Mouse (Mus musculus) midbrain, embryonic 13.5 days (tissue): Measurements from ENCODE around the gene Cand1. TPM values are rescaled to one million over a fixed set of nuclear protein-coding genes. Genes with fewer than 3 reads are reported as not detected.

Source experiments
- ATAC-seq: fragments of 200-750 bp; cut with Nextera tagmentation; 2 replicates; pipeline ENCODE4 v1.8.0; 2017; ENCODE audit warnings: mild to moderate bottlenecking, moderate TSS enrichment, moderate library complexity
- H3K27ac ChIP-seq: fragments of 300-500 bp; sonication (generic); 2 replicates; pipeline ENCODE4 v1.5.1; 2015; ENCODE audit warnings: inconsistent platforms, mild to moderate bottlenecking, moderate library complexity
- H3K27me3 ChIP-seq: fragments of 300-500 bp; sonication (generic); 2 replicates; pipeline ENCODE4 v1.6.1; 2015; ENCODE audit warnings: mild to moderate bottlenecking, inconsistent platforms
- H3K36me3 ChIP-seq: fragments of 300-500 bp; sonication (generic); 2 replicates; pipeline ENCODE4 v1.6.1; 2015; ENCODE audit warnings: mild to moderate bottlenecking, inconsistent platforms
- H3K4me1 ChIP-seq: fragments of 300-500 bp; sonication (generic); replicated peaks from 2 replicates; pipeline ENCODE4 v1.6.1; 2015; ENCODE audit warnings: inconsistent platforms
- H3K4me2 ChIP-seq: fragments of 300-500 bp; sonication (generic); replicated peaks from 2 replicates; pipeline ENCODE4 v1.6.1; 2015; ENCODE audit warnings: moderate library complexity, mild to moderate bottlenecking, inconsistent platforms
- H3K4me3 ChIP-seq: fragments of 300-500 bp; sonication (generic); replicated peaks from 2 replicates; pipeline ENCODE4 v1.5.1; 2015; ENCODE audit warnings: mild to moderate bottlenecking, inconsistent platforms
- H3K9ac ChIP-seq: fragments of 300-500 bp; sonication (generic); replicated peaks from 2 replicates; pipeline ENCODE4 v1.6.1; 2015; ENCODE audit warnings: mild to moderate bottlenecking, inconsistent platforms
- H3K9me3 ChIP-seq: fragments of 300-500 bp; sonication (generic); 2 replicates; pipeline ENCODE4 v1.6.1; 2016; ENCODE audit warnings: mild to moderate bottlenecking, inconsistent platforms
- WGBS: fragments of 180-500 bp; shearing (Covaris S2); methylation state at CpG from one replicate; pipeline ENCODE4 v1.1.7; 2015; 5-methylcytosine and 5-hydroxymethylcytosine counted together
- polyA plus RNA-seq: library from polyadenylated mRNA; unstranded; fragments of >200 nt; fragmentation: Nextera tagmentation; extraction: Ambion mirVana; gene quantifications from 2 replicates; pipeline ENCODE4 v1.2.1, GENCODE M21; 2015

The Cand1 gene
- polyA plus RNA-seq, 1 experiment from 2014 or later: 55.9 TPM

DNA sequence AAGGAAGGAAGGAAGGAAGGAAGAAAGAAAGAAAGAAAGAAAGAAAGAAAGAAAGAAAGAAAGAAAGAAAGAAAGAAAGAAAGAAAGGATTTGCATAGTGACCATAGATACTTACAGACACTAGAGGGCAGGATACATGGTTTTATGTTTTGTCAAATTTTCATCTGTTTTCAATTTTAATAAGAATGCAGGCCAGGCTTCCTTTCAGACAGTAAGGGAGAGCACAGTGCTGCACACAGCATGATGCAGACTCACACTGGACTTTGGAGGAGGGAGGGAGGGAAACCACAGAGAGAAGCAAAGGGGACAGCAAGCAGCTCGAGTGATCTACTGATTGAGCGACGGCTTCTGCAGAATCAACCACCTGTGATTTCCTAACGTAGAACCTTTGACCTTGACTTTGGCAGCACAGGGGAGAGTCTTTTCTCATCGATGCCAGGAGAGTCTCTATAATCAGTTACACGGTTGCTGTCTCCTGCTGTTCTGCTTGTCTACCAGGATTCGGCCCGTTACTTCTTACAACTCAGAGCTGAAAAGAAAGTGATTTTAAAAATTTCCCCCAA, 78.0 kb downstream of the Cand1 start:
- Histone ChIP-seq H3K4me1 (no peaks in the 10 kb centered on the region), H3K9ac (no peak overlapping the region), H3K4me3 (no peak overlapping the region), H3K4me2 (no peak overlapping the region), H3K27ac (no peak overlapping the region), H3K9me3 (peaks cover 15% of the 10 kb centered on the region; the same call in 1 of the 2 replicates), H3K36me3 (no peaks in the 10 kb centered on the region), H3K27me3 (no peaks in the 10 kb centered on the region)
- no peak for ATAC-seq
- WGBS: 66% methylated on average over 8 of the region's 8 CpGs

DNA sequence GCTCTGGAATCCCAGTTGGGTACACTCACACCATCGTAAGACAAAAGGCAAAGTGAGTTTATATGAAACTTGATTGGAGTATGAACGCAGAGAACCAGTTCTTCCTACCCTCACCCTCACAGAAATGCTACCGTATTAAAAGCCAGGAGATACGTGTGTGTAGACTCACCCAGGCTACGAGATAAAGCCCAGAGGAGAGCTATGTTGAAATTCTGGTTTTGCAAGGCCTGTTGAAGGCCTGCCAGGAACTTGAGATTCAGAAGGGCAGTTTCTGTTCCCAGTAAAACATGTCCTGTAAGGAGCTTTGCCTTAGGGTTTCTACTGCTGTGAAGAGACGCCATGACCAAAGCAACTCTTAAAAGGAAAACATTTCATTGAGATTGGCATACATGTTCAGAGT, 79.7 kb downstream of the Cand1 start:
- 91% methylated on average over 6 of the region's 6 CpGs for WGBS
- no peak for ATAC-seq

DNA sequence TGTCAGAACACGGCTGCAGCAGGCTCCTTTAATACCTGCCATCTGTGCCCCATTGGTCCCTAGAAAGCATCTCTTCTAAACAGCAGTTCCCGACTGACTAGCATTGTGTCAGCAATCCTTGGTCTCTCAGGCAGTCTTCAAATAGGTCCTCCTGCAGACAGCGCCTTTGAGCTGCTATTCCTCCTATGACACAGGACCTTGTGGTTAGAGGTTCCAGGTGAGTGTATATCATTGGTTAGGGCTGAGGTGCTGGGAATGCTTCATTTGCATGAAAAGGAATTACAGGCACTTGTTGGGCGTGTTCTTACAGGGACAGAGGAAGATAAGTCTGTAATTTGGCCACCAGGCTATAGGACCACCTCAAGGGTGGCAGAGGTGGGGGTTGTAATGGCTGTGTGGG, 90.6 kb downstream of the Cand1 start:
- H3K27ac ChIP-seq: no peak overlapping the region
- no peak for ATAC-seq
- no peaks in the 10 kb centered on the region for H3K27me3 ChIP-seq
- H3K4me1 ChIP-seq: no peaks in the 10 kb centered on the region
- H3K36me3 ChIP-seq: no peaks in the 10 kb centered on the region
- WGBS: 77% methylated on average over 4 of the region's 4 CpGs
- H3K4me2 ChIP-seq: no peak overlapping the region
- H3K9me3 ChIP-seq: no peaks in the 10 kb centered on the region
- no peak overlapping the region for H3K4me3 ChIP-seq
- no peak overlapping the region for H3K9ac ChIP-seq

More for the DNA sequence above, 79.7 kb downstream of the Cand1 start:
- no peaks in the 10 kb centered on the region for H3K27me3 ChIP-seq
- H3K4me2 ChIP-seq: no peak overlapping the region
- H3K36me3 ChIP-seq: no peaks in the 10 kb centered on the region
- no peak overlapping the region for H3K9ac ChIP-seq
- no peak overlapping the region for H3K4me3 ChIP-seq
- H3K4me1 ChIP-seq: no peaks in the 10 kb centered on the region
- H3K9me3 ChIP-seq: peaks cover 17% of the 10 kb centered on the region; the same call in 1 of the 2 replicates
- H3K27ac ChIP-seq: no peak overlapping the region

Other genes with a start within 250 kb of the Cand1 start
- gene Grip1, start 213.8 kb upstream of the Cand1 start, polyA plus RNA-seq: 14.4 and 16.0 TPM in 2 replicates